Mouse (Mus musculus): Measurements from ENCODE around the gene Ntm. TPM values are rescaled to one million over a fixed set of nuclear protein-coding genes. Genes with fewer than 3 reads are reported as not detected.

The Ntm gene
- polyA plus RNA-seq, 2 experiments from 2014 or later, result not detected

DNA sequence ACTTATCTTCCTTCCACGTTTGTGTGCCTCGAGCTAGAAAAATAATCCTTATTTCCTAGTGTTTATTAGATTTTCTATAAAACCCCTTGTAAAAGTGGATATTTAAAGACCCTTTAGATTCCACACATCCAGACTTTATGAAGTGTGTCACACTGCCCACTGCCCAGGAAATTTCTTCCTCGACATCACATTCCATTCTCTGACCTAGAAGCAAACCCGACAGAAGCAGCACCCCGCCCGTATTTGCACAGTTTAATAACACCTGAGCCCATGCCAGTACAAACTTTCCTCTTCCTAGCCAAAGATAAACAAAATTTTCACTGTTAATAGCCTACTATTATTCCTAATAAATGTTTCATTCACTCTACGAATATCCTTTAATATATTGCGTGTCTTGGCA lies 562.8 kb downstream of the Ntm start:
- ATAC-seq, result no peak

DNA sequence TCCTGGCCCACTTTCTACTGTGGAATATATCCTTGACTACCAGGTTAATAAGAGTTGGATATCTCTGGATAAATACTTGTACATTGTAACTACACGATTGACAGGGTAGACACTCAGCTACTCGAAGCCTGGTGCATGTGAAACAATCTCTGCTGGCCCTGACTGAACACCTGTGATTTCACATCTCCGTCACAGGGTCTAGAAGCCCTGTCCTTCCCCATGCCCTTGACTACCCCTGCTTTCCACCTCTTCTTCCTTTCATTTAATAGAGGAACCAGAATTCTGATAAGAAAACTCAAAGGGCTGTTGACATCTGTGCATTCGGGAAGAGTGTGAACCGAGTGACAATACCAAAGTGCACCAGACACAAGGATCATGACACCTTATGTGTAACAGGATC lies 566.8 kb downstream of the Ntm start:
- ATAC-seq, result no peak

DNA sequence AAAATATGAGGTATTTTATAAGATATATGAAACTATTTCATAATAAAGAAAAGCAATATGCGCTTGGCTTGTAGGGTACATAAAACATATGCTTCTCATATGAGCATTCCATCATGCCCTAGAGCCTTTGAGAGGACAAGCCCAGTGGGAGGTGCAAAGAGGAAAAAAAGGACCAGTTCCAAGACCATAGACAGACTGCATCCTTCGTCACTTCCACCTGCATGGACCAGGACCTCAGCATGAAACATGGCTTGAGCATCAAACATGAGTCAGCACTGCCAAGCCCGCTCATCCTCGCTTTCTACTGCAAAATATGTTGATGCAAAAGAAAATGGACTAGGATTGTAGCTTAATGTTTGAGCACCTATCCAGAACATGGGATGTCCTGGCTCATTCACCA lies 569.8 kb downstream of the Ntm start:
- ATAC-seq, result no peak

DNA sequence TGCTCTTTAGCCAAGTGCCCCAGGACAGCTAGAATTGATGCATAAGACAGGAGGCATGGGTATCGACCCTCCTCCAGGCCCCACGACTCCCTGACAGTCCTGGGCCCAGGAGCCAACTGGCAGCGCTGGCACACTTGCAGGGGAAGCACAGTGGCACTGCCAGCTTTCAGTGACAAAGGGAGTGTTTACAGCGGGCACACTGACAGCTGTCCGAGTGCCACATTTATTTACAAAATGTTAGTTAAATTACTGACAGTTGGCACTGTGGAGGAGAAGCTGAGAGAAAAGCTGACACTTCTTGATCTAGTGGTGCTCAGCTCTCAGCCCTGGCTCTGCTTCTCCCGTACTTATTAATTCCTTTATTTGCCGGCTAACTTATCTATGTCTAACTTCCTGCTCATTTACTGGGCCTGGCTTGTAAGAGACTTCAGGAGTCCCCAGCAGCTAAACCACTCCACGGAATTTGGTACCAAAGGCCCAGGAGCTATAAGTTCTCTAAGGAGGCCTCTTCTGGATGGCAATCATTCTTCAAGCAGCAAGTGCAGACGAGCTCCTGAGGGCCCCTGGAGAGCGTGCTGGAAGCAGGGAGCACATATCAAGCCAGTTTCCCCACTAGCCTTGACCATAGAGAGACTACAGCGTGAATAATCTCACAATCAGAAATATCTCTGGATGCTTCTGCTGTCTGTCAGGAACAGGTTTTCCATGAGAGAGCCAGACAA lies 572.0 kb downstream of the Ntm start:
- no peak for ATAC-seq

DNA sequence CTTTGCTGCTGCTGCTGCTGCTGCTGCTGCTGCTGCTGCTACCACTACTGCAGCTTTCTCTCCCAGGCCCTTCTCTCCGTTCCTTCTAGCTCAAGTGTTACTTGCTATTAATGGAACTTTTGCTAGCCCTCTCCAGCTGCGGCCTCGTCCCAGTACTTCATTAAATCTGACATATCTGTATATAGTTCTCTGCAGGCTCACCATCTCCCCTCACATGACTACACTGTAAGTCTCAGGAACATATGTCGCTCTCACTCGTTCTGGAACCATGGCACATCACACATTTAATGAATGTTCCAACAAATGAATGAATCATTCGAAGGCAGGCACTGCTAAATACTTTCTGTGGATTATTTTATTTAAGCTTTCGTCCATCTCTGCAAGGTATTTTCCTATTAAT lies 573.7 kb downstream of the Ntm start:
- no peak for ATAC-seq

DNA sequence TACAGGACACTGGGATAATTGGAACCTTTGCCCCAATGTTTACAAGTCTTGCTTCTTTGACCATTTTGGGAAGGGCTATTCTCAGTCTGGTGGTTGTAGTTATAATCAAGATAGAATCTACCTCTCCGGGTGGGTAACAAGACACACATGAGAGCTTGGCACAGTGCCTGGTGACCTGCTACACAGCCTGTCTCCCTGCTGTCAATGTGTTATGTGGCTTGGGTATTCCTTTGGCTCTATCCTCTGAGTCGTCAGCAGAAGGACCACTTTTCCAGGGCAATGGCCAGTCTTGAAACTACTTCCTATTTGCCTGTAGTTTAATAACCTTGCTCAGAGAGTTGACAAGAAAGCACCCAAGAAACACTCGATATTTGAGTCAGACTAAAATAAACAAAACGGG lies 575.8 kb downstream of the Ntm start:
- ATAC-seq, result no peak

DNA sequence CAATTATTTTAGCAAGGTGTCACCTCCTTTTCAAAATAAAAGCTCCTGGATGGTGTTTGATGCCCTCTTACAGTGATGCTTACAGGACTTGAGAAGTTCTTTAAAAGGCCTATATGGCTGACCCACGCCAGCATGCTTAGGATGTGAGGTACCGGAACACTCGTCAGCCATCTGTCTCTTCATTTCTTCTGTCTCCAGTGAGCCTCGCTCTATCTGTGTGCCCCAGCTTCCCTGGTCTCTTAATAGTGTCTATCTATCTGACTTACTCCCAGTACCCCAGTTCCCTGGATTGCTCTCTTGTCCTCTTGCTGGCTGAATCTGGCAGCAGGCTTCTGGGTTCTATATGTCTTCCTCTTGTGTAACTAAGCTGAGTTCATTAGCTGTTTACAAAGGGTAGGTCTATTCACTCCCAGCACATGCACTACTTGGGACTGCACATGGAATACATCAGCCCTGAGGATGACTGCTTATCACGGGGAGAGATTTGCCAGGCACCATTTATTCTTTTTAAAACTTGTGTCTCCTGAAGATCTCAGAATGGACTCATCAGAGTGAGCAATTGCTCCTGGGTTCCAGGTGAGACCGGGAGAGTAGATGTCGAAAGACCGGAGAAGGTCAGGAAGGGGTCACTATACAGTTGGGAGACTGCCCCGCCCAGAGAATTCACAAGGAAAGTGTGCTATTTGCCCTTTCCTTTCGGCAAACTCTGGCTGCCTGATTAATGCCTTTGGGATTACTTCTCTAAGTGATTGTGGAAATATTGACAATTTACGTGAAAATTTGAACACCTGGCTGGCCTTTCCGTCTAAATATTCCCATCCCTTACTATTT lies 585.6 kb downstream of the Ntm start:
- no peak for ATAC-seq

DNA sequence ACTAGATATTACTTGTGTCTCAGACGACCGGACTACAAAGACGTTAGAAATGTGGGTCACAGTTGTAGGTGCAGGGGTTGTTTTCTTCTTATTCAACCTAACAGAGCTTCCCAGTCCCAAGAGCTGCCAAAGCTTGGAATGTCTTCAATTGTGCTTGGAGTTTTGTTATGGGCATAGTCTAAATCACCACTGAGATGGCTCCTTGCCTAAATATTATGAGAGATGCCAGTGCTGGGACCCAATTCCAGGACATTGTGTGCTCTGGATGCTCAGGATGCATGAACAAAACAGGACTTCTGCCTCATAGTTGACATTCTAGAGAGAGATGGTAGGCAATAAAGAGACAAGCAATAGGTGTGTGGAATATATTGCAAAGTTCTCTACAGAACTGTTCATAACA lies 591.6 kb downstream of the Ntm start:
- ATAC-seq, result no peak

DNA sequence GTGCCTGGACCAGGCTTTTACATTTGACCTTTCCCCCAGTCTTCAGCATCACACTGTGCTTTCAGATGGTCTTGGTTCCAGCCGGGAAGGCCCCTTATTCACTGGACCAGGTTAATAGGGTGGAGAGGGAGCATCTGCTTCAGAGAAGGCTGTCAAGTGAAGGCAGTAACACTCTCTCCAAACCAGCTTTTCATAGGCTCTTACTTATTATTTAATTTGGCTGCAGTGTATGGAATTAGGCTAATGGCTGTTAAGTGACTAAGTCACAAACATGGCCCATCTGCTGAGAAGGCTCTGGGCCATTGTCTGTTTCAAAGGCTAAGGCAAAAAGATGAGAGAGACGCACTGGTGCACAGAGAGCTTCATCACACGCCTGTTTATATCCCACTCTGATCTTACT lies 593.3 kb downstream of the Ntm start:
- no peak for ATAC-seq

DNA sequence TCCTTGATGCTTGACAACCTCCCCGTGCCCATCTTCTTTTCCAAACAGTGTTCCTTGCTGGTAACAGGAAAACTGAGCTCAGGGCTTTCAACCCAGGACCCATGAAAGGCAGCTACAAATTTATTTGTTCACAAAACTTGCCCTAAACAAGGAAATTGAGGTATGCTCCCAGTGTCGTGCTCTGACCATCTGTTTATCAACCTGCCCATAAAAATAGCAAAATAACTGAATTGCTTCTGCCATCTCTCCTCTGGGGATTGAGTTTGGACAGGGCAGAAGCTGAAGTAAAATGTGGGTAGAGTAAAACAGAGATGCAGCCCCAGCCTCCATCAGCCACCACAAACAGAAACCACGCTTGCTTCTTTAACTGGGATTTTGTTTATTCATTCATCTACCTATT lies 594.6 kb downstream of the Ntm start:
- ATAC-seq, result no peak

DNA sequence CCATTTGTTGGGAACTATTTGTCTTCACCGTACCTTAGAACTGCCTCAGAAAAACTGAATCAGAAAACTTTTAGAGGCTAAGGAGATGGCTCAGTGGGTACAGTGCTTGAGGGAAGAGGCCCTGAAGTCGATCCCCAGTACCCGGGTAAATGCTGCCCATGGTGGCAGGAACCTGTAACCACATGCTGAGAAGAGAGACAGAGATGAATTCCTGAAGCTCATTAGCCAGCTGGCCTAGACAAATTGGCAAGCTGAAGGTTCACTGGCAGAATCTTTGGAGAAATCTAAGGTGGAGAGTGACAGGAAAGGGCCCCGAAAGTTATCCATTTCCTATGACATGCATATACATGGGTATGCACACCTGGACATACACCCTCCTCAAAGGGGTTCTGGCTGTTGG lies 605.1 kb downstream of the Ntm start:
- ATAC-seq, result no peak

DNA sequence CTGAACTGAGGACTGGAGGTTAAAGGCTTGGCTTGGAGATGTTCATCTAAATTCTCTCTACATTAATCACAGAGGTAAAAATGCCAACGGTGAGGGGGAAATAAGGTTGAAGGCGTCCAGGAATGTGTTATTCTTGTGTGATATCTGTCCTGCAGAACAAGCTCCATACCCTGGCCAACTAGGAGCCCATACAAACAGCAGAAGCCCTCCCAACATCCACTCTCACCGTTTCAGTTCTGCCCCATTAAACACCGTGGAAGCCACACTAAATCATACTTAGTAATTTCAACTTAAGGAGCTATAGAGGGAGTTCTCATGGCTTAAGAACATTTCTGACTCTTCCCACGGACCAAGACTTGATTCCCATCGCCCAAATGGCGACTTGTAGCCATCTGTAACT lies 620.6 kb downstream of the Ntm start:
- no peak for ATAC-seq

DNA sequence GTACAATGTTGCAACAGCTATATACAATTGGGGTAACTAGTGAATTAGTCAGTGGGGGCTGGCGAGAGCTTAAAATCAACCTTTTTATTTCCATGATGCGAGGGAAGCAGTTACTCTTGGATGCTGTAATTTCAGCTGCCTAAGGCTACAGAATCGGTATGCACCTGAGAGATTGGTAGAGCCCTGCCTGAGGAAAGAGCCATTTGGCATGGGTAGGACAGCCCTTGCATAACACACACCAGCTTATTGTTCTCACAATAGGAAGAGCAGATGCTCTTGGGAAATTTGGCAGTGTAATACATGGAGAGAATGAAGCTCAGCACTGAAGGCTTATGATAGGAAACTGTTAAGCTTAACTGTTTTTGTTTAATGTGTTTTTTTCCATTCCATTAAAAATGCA lies 621.6 kb downstream of the Ntm start:
- no peak for ATAC-seq

DNA sequence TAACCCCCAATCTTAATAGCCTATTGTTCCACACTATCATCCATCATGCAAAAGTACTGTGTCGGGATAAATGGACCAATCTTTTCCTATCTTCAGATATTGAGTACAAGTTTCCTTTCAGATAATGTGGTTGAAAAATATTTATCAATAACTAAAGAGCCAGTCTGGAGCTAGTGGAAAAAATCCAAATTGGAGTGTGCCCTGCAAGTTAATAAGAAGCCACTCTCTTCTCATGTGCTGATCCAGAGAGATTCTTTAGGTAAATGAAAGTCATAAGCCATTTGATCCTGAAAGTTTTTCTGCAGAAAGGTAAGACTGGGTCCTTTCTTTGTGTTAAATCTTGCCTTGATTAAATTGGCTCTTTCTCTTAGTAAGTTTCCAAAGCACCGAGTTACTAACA lies 627.3 kb downstream of the Ntm start:
- no peak for ATAC-seq

DNA sequence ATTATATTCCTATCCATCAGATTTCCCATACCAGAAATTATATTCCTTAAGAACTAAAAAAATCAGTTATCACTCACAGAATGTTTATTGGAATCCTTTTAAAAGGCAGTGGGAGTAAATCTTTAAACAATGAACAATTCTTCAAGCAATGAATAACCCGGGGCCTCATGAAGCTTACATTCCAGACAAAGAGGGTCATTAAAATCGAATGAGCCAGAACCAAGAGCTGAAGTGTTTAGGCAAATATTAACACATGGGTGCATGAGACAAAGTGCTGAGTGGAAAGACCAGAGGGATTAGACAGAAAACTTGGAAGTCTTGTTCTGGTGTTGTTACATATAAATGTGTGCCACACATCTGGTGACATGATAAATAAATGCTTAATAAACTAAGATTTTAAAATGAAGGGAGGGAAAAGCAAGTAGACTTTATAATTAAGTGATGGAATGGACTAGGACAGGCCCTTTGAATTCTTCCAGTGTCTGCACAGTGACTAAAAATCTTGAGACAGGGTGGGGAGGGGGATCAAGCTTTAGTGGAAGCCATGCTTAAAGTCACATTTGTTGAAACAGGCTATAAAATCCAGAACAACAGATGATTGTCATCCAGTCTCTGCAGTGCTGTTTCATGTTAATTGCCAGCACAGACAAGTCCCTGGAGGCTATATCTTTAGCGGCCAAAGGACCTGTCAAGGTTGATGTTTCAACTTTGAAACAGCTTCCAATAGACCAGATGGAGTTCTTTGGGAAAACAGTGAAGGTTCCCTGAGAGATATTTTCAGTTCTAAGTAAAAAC lies 630.4 kb downstream of the Ntm start:
- no peak for ATAC-seq

DNA sequence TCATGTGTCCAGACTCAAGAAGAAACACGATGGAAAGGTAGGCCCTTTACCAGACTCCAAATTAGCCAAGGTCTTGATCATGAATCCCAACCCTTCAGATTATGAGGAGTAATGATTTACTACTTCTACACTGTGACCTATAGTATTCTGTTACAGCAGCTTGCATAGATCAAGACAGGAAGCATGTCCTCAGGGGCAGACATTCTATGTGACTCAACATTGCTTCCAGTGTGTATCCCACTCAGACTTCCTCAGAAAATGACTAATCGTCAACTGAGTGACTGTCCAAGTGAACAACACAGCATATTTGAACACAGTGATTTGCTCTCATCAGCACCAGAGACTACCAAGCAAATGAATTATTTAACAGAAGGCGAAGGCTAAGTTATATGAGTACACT lies 632.5 kb downstream of the Ntm start:
- ATAC-seq, result no peak

DNA sequence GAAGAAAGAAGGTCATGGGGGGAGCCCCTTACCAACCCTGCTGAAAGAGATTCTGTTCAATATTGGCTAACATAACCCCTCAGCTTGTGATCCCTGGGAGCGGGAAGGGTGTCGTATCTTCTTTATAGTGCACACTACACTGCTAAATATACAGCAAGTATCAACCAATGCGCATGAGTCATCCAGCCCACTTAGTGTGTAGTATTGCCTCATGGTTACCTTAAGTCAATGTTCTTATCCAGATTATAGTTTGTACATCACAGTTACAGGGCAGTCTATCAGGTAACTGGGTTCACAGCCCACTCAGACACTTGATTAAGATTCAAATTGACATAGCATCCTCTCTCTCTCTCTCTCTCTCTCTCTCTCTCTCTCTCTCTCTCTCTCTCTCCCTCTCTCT lies 636.7 kb downstream of the Ntm start:
- ATAC-seq, result no peak

DNA sequence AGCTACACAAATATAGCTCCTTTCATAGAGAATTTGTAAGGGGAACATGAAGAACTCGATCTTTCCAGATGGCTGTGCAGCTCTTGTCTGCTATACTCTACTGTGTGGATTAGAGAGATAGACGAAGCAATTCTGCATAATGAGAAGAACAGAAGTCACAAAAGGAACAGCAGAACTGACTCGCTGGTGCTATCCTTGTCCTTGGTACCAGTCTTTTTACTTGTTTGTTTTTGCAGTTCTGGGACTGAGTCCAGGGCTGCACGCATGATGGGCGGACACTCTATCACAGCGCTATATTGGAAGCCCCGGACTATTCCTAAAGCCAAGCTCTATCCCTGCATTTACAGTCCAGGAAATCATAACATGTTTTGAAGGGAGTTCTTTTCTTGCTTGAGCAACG lies 637.8 kb downstream of the Ntm start:
- ATAC-seq, result no peak

DNA sequence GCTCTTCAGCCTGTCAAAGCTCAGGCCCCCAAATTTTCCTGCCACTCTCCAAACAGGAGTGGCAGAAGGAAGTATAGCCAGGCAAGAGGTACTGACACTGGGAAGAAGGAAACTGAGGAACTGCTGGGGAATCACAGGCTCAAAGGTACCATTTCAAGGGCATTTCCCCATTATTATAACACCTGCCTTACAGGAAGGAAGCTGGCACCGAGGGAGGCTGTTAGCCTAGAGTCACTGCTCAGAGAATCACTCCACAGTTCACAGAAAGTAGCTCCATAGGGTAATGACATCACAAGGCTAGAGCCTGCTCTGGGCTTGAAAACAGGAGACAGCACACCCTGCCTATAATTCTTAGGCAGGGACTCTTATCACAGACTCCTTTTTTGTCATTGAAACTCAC lies 643.7 kb downstream of the Ntm start:
- ATAC-seq, result no peak

DNA sequence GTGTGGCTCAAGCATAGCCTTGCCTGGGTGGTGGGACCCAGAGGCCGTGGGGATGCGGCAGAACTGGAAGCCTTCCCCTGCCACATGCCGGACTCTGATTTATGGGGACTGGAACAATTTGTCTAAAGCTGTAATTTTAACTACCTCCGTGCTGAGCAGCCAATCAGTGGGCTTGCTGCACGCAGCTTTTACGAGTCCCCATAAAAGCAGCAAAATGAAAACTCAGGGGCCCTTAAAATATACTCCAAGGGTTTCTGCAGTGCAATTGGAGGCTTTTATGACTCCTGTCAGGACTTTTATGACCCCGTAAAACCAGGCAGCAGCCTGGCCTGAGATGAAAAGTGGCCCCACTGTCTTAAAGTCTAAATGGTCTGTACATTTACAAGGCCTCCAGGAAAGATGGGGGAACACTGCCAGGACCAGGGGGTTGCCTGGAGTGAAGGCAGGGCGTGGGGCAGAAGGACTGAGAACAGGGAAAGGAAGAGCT lies 644.2 kb downstream of the Ntm start:
- ATAC-seq, result no peak

DNA sequence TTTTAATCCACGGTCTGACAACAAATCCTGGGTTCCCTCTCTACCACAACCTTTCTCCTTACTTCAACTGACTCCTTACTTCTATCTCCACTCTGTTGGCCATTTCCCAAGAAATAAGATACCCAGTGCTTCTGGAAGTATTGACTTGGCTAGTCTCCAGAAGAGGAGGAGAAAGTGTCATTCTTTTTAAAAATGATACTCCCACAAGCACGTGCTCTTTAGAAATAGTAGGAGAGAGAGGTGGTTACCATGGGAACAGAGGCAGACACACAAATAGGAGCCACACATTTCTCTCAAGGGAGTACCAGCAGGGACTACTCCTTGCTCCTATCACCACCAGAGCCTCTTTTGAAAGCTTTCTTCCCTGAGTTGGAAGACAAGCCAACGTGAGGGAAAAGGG lies 645.3 kb downstream of the Ntm start:
- ATAC-seq, result no peak

DNA sequence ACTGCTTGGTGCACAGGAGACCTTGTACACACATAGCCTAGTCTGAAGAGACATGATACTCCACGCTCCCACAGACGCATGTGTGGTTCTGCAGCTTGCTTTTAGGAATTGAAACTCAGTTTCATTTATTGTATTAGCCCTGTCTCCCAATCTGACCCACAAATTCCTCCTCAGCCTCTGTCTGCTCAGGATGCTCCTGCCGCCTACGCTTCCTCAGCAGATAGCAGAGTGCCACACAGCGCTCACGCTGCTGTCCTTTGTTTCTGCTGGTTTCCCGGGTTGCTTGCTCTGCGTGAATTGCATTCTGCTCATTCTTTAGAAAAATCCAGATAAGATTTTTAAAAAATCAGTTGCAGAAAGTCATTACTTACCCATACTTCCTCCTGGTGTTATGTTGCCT lies 647.1 kb downstream of the Ntm start:
- no peak for ATAC-seq

DNA sequence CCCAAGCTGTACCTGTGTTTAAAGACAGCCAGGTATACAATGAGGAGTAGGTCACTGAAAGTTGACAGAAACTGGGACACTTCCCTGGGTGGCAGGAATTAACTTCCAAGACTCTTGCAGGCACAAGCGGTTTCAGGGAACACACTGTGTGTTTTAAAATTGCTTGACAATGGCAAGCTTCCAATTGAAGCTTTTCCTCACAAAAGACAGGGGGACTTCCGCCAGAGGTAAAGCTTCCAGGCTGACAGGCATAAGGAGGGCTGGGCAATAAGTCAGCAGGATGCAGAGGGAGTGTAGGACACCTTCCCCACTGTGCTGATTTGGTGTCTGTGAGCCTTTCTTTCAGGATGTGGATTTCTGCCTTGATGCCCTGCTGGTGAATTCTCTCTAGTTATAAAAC lies 656.0 kb downstream of the Ntm start:
- no peak for ATAC-seq

DNA sequence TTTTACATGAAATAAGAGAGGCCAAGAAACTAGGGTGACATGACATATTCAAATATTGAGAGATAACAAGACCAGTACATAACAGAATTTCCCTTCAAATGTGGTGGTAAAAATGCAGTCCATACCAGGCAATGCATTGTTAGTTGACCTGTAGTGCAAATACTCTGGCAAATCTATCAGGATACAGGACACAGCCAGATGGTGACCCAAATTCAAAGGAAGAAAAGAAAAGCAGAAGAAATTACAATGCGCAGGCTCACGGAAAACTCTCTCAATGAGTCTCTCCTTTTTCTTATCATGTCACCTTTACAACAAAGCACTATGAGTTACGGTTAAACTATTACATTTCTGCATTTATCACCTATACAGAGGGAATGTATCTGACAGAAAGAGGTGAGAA lies 664.6 kb downstream of the Ntm start:
- ATAC-seq, result no peak

All from activated CD4-positive, CD25-positive, alpha-beta regulatory T cell, adult 4 months (primary cell).